Mouse (Mus musculus) cerebellum, postnatal 36 days (tissue): ENCODE results near the gene Olfr1509.
"Not testable (repeated sequence)": the region's sequence is repeated elsewhere in the genome, so short reads cannot be mapped to it uniquely, and the experiment has no call there.

Experiments used
- DNase-seq, 2 experiments: peaks; one replicate each; pipeline ENCODE4 v3.0.0; 2021 to 2022; ENCODE audit warnings: mixed read lengths in 2 of 2

The Olfr1509 gene

GRCm38 (mm10) chr14:52442690-52443089 lies at the start of gene Olfr1509:
TSS of gene Olfr1509 (plus strand) at chr14:52442990.
- no peak for DNase-seq

- DNase-seq = no peak
These were observed 45.5 kb upstream of the Olfr1509 start, which contains the start of gene Olfr1511 for GRCm38 (mm10) chr14:52397279-52397678. TSS of gene Olfr1511 (minus strand) at chr14:52397379.

GRCm38 (mm10) chr14:52410142-52410919 lies 32.5 kb upstream of the Olfr1509 start:
- DNase-seq = not testable (repeated sequence)

DNA sequence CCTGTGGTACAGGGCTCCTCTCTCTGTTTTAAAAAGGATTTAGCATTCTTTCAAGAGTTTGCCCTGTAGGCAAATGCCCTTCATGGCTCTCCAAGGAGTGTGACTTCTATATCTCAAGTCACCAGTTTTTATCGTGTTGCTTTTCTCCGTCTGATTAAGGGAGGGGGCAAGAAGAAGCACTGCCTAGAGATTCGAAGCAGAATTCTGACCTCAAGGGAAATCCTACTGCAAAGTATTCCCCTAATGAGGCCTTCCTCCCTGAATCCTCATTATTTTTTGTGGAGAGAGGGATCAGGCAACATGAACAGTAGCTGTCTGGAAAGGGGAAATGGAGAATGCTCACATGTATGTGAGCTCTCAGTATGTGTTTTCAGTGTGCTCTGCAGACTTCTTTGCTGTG lies 28.5 kb upstream of the Olfr1509 start, which contains the start of gene Olfr1510:
Gene Olfr1510 (minus strand): TSS at position 101 of the 400 bp plus-strand sequence.
- no peak for DNase-seq

DNA sequence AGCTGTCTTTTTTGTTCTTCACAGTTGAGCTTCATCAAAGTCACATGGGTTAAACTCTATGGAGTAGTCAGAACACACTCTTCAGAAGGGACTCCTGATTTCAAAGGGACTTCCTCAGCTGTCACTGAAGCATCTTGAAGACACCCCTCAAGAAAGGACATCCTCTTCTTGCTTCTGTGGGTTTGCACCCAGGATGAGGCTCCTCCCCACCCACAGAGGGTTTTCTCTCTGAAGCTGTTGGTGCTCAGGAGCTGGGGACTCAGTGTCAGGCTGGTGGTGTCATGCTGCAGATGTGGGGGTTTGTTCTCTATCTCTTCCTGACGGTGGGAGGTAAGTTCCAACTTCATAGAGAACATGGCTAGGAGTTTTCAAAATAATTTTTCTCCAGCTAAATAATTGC lies 15.1 kb upstream of the Olfr1509 start:
- no peak for DNase-seq

DNA sequence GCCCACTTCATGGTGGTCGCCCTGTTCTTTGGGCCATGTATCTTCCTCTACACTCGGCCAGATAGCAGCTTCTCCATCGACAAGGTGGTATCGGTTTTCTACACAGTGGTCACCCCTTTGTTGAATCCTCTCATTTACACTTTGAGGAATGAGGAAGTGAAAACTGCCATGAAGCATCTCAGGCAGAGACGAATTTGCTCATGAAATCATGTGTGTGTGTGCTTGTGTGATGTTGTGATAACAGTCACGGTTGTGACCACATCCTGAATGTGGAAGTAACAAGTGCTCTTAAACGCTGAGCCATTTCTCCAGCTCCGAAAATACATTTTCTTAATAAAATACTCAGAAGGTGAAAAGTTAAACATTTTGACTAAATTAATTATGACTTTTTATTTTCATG lies 8.3 kb downstream of the Olfr1509 start:
- DNase-seq = no peak

DNA sequence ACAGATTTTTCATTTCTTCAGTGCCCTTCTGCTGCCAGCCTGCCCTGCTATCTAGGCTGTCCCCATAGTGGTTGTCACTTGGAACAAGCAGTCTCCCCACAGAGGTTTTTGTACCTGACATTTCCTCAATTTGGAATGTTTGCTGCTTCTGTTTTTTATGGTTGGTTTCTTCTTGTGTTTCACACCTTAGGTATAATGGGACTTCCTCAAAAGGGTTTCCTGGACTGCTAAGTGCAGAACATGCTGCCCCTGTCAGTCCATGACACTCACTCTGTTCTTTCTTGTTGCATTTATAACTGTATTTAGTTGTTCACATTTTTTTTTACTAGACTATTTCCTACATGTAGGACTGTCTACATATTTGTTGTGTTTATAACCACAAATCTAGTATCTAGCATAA lies 19.1 kb downstream of the Olfr1509 start:
- DNase-seq = no peak

DNA sequence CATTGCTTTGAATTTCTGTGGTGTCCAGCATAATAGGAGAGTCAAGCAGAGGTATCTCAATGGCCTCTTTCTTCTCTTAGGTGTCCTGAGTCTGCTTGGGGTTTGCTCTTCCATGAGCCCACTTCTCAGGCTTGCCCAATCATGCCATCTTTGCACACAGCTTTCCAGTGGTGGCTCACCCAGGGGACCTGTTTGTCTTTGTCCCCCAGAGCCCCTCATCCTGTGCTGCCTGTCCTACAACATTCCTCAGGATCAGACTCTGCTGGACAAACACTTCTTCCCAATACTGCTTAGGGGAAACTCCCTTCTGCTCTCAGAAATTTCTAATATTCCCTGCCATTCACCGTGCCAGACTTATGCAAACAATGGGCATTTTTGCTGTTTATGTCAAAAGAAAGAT lies 22.9 kb downstream of the Olfr1509 start:
- no peak for DNase-seq

DNA sequence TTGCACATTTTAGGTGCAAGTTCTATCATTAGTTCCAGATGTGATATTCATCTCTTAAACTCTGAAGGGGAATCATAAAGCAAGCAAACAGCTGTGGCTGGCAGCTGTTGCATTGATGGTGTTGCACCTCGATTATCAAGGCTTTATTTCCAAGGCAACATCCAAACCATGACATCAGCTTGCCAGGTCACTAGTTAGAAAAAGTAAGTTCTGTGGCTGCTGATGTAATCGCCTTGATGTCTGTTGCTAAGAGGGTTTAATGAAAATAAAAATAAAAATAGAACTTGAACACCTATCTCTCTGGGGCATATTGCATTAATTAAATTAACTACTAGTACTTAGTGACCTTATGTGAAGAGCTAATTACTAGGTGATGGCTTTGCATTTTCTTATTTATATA lies 24.6 kb downstream of the Olfr1509 start, which contains the start of gene Olfr1508:
Gene Olfr1508 (minus strand): TSS at position 101 of the 400 bp plus-strand sequence.
- no peak for DNase-seq

DNA sequence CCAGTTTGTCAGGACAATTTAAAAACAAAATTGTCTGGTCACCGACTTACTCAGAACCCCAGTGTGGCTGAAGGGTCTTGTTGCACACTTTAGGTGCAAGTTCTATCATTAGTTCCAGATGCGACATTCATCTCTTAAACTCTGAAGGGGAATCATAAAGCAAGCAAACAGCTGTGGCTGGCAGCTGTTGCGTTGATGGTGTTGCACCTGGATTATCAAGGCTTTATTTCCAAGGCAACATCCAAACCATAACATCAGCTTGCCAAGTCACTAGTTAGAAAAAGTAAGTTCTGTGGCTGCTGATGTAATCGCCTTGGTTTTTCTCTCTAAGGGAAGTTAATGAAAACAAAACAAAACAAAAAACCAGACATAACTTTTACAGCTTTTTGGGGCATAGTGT lies 52.7 kb downstream of the Olfr1509 start, which contains the start of gene Olfr1507:
Gene Olfr1507 (minus strand): TSS at position 234 of the 400 bp plus-strand sequence.
- DNase-seq = no peak
